Mouse (Mus musculus) embryonic facial prominence, embryonic 14.5 days (tissue): ENCODE measurements around the gene Csf3r. TPM values are rescaled to one million over a fixed set of nuclear protein-coding genes. Genes with fewer than 3 reads are reported as not detected.
A peak's percentile ranks its signal among the peaks of the same experiment; 100 is the strongest.

Source experiments
- ATAC-seq: fragments of 200-750 bp; cut with Nextera tagmentation; 2 replicates; pipeline ENCODE4 v1.8.0; 2017; ENCODE audit warnings: low read depth, moderate number of reproducible peaks, moderate TSS enrichment
- DNase-seq: peaks from one replicate; pipeline ENCODE4 v3.0.0-alpha.2; 2015; ENCODE audit warnings: low spot score
- H3K27ac ChIP-seq: fragments of 300-500 bp; sonication (generic); replicated peaks from 2 replicates; pipeline ENCODE4 v1.5.1; 2014; ENCODE audit warnings: low read depth, mild to moderate bottlenecking, low read length, moderate library complexity
- H3K27me3 ChIP-seq: fragments of 300-500 bp; sonication (generic); replicated peaks from 2 replicates; pipeline ENCODE4 v1.6.1; 2014; ENCODE audit warnings: low read length; ENCODE audit not compliant: control insufficient read depth, insufficient read depth
- H3K36me3 ChIP-seq: fragments of 300-500 bp; sonication (generic); 2 replicates; pipeline ENCODE4 v1.6.1; 2014; ENCODE audit warnings: low read length, mixed read lengths; ENCODE audit not compliant: control insufficient read depth, insufficient read depth
- H3K4me1 ChIP-seq: fragments of 300-500 bp; sonication (generic); 2 replicates; pipeline ENCODE4 v1.6.1; 2014; ENCODE audit warnings: antibody characterized with exemption, low read length; ENCODE audit not compliant: control insufficient read depth, insufficient read depth
- H3K4me2 ChIP-seq: fragments of 300-500 bp; sonication (generic); 2 replicates; pipeline ENCODE4 v1.6.1; 2014; ENCODE audit warnings: low read depth, mild to moderate bottlenecking, low read length, moderate library complexity, mixed read lengths
- H3K4me3 ChIP-seq: fragments of 300-500 bp; sonication (generic); 2 replicates; pipeline ENCODE4 v1.5.1; 2014; ENCODE audit warnings: low read depth, mild to moderate bottlenecking, low read length
- H3K9ac ChIP-seq: fragments of 300-500 bp; sonication (generic); 2 replicates; pipeline ENCODE4 v1.6.1; 2014; ENCODE audit warnings: low read depth, mild to moderate bottlenecking, low read length, moderate library complexity, mixed read lengths
- H3K9me3 ChIP-seq: fragments of 300-500 bp; sonication (generic); 2 replicates; pipeline ENCODE4 v1.6.1; 2016; ENCODE audit warnings: low read length; ENCODE audit not compliant: control insufficient read depth
- WGBS: fragments of 180-500 bp; shearing (Covaris S2); extraction: QIAGEN DNeasy Blood & Tissue Kit; methylation state at CpG from one replicate; pipeline ENCODE4 v1.1.7; 2014; 5-methylcytosine and 5-hydroxymethylcytosine counted together
- polyA plus RNA-seq: library from polyadenylated mRNA; unstranded; fragments of >200 nt; fragmentation: Nextera tagmentation; extraction: Ambion mirVana; gene quantifications from 2 replicates; pipeline ENCODE4 v1.2.1, GENCODE M21; 2014

Csf3r gene
- polyA plus RNA-seq, 1 experiment from 2014 or later: 0.51 TPM

DNA sequence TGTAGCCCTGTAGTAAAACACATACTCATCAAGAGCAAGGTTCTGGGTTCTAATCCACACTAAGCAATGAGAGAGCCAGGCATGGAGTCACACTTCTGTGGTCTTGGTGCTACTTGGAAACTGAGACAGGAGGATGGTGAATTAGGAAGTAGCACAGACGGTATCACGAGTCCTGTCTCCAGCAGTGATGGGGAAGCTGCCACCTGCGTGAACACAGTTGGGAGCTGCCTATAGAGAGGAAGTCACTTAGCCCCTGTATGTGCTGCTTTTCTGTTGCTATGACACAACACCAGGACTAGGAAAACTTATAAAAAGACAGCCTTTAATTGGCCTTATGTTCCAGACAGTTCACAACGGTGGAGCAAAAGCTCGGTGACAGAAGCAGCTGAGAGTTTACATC lies 6.4 kb downstream of the Csf3r start:
- H3K27me3 ChIP-seq: no peaks in the 10 kb centered on the region
- H3K9ac ChIP-seq: no peak overlapping the region
- WGBS: 76% methylated on average over 5 of the region's 5 CpGs
- no peak overlapping the region for H3K4me3 ChIP-seq
- H3K4me2 ChIP-seq: no peak overlapping the region
- H3K27ac ChIP-seq: no peak overlapping the region
- H3K9me3 ChIP-seq: no peaks in the 10 kb centered on the region
- no peak for DNase-seq
- H3K4me1 ChIP-seq: no peaks in the 10 kb centered on the region
- ATAC-seq: no peak
- H3K36me3 ChIP-seq: no peaks in the 10 kb centered on the region

DNA sequence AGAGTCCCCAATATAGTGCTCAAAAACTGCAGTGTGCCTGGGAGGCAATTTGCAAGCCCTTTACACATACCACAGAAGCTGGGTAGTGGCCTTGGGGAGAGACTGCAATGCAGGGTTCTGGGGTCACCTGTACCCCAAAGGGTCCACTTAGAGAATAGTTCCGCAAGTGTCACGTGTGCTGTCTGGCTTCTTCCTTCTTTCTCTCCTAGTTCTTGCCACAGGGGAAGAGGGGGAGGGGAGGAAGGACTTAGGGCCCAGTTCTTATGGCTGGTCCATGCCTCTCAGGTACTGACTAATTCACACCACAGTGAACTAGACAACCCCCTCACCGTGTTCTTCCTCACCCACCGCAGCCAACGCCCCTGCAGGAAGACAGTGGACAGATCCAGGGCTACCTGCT lies 11.1 kb downstream of the Csf3r start:
- no peak overlapping the region for H3K4me3 ChIP-seq

DNA sequence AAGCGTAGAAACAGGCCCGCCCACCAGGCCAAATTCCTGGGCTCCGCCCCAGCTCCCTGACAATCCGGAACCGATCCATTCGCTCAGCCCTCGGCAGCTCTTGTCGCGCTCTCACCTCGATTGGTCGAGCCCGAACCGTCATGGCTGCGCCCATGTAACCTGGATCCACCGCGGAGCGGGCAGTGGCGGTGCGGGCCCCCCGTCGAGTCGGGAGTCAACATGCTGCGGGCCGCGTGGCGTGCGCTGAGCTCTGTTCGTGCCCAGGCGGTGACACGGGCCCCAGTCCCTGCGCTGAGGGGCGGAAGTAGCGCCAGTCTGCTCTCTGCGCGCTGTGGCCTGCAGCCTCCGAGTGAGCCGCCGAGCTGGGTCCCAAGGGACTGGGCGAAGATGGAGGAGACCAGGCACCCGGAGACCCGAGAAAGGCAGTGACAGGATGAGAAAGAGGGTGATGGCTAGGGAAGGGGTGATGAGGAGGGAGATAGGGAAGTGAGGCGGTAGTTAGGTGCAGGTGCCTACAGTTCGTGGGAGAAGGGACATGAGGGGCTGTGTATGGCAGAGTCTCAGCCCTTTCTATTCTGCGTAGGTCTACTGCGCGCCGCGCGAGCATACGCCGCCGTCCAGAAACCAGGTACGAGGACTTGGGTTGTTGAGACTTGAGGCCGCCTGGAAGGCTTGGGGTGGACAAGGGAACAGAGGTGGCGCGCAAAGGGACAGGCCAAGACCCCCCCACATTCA lies 22.7 kb downstream of the Csf3r start, which contains the start of gene Mrps15:
Mrps15 (plus strand) TSS at position 75 of the 735 bp plus-strand sequence.
- Histone ChIP-seq H3K4me1 (peaks cover 10% of the 10 kb centered on the region), H3K9me3 (no peaks in the 10 kb centered on the region), H3K4me2 (peak within 1 kb of the TSS; percentile 93), H3K9ac (peak within 1 kb of the TSS; percentile 90), H3K27ac (peak within 1 kb of the TSS; percentile 80), H3K27me3 (no peaks in the 10 kb centered on the region), H3K36me3 (peaks cover 23% of the 10 kb centered on the region), H3K4me3 (peak within 1 kb of the TSS; percentile 95)
- ATAC-seq (peak; percentile 97), DNase-seq (peak; percentile 97)
- WGBS: under 1% methylated on average over 54 of the region's 56 CpGs

More for the DNA sequence above, 11.1 kb downstream of the Csf3r start:
- Histone ChIP-seq H3K27me3 (no peaks in the 10 kb centered on the region), H3K4me2 (no peak overlapping the region), H3K36me3 (no peaks in the 10 kb centered on the region), H3K9ac (no peak overlapping the region), H3K9me3 (no peaks in the 10 kb centered on the region), H3K4me1 (no peaks in the 10 kb centered on the region), H3K27ac (no peak overlapping the region)
- no peak for ATAC-seq
- 84% methylated on average over 5 of the region's 5 CpGs for WGBS
- DNase-seq: no peak

- no peaks in the 10 kb centered on the region for H3K9me3 ChIP-seq
- 81% methylated on average over 7 of the region's 7 CpGs for WGBS
- H3K36me3 ChIP-seq: peaks cover 64% of the 10 kb centered on the region
- H3K27ac ChIP-seq: no peak overlapping the region
- H3K4me1 ChIP-seq: peaks cover 10% of the 10 kb centered on the region
- H3K4me2 ChIP-seq: no peak overlapping the region
- ATAC-seq (no peak), DNase-seq (no peak)
- no peak overlapping the region for H3K9ac ChIP-seq
- no peak overlapping the region for H3K4me3 ChIP-seq
- H3K27me3 ChIP-seq: no peaks in the 10 kb centered on the region
Observed at GRCm38 (mm10) chr4:126051617-126052016, 27.3 kb downstream of the Csf3r start.

DNA sequence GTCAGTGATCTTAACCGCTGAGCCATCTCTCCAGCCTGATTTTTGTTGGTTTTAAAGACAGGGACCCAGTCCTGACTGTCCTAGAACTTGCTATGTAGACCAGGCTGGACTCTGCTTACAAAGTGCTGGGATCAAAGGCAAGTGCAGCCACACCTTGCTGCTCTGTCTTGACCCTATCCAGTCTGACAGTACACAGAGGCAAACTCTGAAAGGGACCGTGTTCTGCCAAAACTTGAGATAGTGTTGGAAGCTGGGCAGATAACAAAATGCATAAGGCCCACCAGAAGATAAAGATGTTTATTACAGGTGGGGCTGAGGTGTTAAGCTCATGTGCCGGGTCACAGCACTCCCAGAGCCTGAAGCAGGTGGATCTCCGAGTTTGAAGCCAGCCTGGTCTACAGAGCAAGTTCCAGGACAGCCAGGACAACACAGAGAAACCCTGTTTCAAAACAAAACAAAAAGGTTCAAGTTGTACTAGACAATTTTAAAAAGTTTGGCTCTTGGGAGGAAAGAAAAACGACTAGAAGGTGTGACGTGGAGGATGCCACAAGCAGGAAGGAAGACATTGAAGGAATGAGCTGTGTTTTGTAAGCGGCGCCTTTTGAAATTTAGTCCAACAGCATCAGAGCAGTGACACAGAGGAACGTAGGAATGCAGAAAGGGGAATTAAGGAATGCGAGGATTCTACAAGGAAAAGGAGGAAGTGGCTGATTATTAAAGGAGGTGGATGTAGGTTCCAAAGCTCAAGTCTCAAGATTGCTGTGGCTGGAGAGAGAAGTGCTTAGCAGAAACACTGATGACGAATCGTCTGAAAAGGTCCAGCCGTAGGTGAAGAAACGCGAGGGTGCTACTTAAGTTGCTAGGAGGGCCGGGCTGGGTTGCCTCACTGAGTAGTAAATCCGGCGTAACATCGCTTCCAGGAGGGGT lies 33.1 kb downstream of the Csf3r start:
- H3K36me3 ChIP-seq: peaks cover 38% of the 10 kb centered on the region
- peaks cover 9% of the 10 kb centered on the region; the same call in 1 of the 2 replicates for H3K4me1 ChIP-seq
- no peaks in the 10 kb centered on the region for H3K27me3 ChIP-seq
- ATAC-seq: no peak
- peak overlapping the region; percentile 61 for H3K9ac ChIP-seq
- DNase-seq: peak; percentile 10
- no peak overlapping the region; the same call in 1 of the 2 replicates for H3K27ac ChIP-seq
- no peaks in the 10 kb centered on the region for H3K9me3 ChIP-seq
- H3K4me3 ChIP-seq: peak overlapping the region; percentile 64
- peak overlapping the region; percentile 62 for H3K4me2 ChIP-seq
- 14% methylated on average over 19 of the region's 19 CpGs for WGBS

- H3K9ac ChIP-seq: peak within 1 kb of the TSS; percentile 61
- ATAC-seq: peak; percentile 97
- no peaks in the 10 kb centered on the region for H3K9me3 ChIP-seq
- peak within 1 kb of the TSS; percentile 62 for H3K4me2 ChIP-seq
- peaks cover 33% of the 10 kb centered on the region for H3K36me3 ChIP-seq
- DNase-seq: peak; percentile 97
- H3K27ac ChIP-seq: no peak within 1 kb of the TSS; the same call in 1 of the 2 replicates
- H3K4me3 ChIP-seq: peak within 1 kb of the TSS; percentile 64
- peaks cover 9% of the 10 kb centered on the region; the same call in 1 of the 2 replicates for H3K4me1 ChIP-seq
- under 1% methylated on average over 56 of the region's 57 CpGs for WGBS
- no peaks in the 10 kb centered on the region for H3K27me3 ChIP-seq
Observed at GRCm38 (mm10) chr4:126058134-126058996, 34.0 kb downstream of the Csf3r start, which contains the start of gene Oscp1. Gene Oscp1 (plus strand): TSS chr4:126058565.

DNA sequence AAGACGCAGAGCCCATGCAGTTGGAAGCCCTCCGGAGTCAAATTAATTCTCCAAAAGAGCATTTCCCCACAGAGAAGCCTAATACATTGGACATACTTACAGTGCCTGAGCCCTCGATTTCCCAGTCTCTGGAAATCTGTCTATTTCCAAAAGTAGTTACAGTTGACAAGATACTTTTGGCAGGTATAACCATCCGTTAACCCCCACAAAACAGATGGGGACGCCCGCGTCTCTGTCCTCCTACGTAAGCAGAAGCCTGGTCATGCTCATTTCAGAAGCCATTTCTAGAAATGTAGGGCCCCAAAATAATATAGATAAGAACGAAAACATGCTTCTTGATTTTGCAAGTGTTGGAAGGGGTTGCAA lies 34.6 kb downstream of the Csf3r start:
- Histone ChIP-seq H3K27ac (no peak overlapping the region), H3K36me3 (peaks cover 27% of the 10 kb centered on the region), H3K4me1 (peaks cover 9% of the 10 kb centered on the region; the same call in 1 of the 2 replicates), H3K4me3 (peak overlapping the region; percentile 64), H3K9ac (peak overlapping the region; percentile 61), H3K27me3 (no peaks in the 10 kb centered on the region), H3K9me3 (no peaks in the 10 kb centered on the region), H3K4me2 (peak overlapping the region; percentile 62)
- 42% methylated on average over 9 of the region's 9 CpGs for WGBS
- no peak for ATAC-seq
- no peak for DNase-seq

GRCm38 (mm10) chr4:126062856-126063255 lies 38.5 kb downstream of the Csf3r start:
- Histone ChIP-seq H3K27ac (no peak overlapping the region), H3K4me3 (no peak overlapping the region), H3K4me2 (no peak overlapping the region), H3K9ac (no peak overlapping the region), H3K9me3 (no peaks in the 10 kb centered on the region), H3K27me3 (no peaks in the 10 kb centered on the region), H3K36me3 (no peaks in the 10 kb centered on the region), H3K4me1 (0 out of 2 replicates have a peak, but pooled peaks cover 3% of the 10 kb centered on the region)
- ATAC-seq (no peak), DNase-seq (no peak)
- WGBS: 36% methylated on average over 1 of the region's 1 CpGs
